Mouse (Mus musculus) cortical plate, adult 2 months (tissue): ENCODE results near the gene Cct5.

ENCODE experiments used
- CTCF ChIP-seq: fragments of 200-500 bp; IDR thresholded peaks from 2 replicates; pipeline ENCODE4 v1.5.1; 2011; ENCODE audit warnings: mild to moderate bottlenecking, control low read depth, low read length; ENCODE audit not compliant: insufficient read depth; ENCODE audit errors: extremely low read depth
- POLR2A ChIP-seq: fragments of 200-500 bp; IDR thresholded peaks from 2 replicates; pipeline ENCODE4 v1.6.1; 2011; ENCODE audit warnings: mild to moderate bottlenecking, low read length, control low read depth; ENCODE audit not compliant: insufficient read depth; ENCODE audit errors: extremely low read depth

DNA sequence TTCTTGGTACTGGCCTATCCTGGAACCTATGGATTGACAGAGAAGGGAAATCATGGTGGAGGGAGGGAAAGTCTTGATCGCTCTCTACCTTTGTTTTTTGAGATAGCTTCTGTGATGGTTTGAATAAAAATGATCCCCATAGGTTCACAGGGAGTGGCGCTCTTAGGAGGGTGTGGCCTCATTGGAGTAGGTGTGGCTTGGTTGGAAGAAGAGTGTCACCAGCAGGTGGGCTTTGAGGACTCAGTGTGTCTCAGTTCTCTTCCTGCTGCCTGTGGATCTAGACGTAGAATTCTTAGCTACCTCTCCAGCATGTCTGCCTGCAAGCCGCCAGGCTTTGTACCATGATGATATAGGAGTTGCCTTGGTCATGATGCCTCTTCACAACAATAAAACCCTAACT, 39.6 kb downstream of the Cct5 start:
- TF ChIP-seq CTCF (no peak), POLR2A (no peak)
